Mouse (Mus musculus) WW6 (cell line): ENCODE results near the gene Fam72a.
A peak's percentile ranks its signal among the peaks of the same experiment; 100 is the strongest.

Experiments used
- DNase-seq: peaks from one replicate; pipeline ENCODE4 v3.0.0-alpha.2; 2013; ENCODE audit warnings: low read depth, low spot score

Gene Fam72a

GRCm38 (mm10) chr1:131527281-131528080, at the start of gene Fam72a, which contains the start of gene Srgap2:
Gene Fam72a, plus strand, starts transcription at chr1:131527903.
Gene Srgap2, minus strand, starts transcription at chr1:131527352.
- DNase-seq: peak; percentile 98

- no peak for DNase-seq
These were observed 48.9 kb upstream of the Fam72a start for GRCm38 (mm10) chr1:131478770-131479305.

DNA sequence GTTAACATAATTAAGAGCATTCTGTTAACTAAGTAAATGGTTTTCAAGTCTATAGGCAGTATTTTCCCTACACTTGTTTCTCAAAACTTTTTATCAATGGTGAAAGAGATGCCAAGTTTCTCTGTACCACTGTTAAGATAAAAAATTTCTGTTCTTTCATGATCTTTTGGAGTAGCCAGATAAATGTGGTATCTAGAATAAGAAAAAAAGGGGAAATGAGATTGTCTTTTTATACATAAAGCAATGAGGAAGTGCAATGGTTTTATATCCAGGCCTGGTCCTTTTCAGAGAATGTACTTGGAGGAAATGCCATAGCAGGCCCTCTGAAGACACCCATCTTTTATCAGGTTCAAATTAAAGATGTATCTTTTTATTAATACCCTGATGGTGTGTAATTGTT, 46.3 kb upstream of the Fam72a start:
- no peak for DNase-seq

DNA sequence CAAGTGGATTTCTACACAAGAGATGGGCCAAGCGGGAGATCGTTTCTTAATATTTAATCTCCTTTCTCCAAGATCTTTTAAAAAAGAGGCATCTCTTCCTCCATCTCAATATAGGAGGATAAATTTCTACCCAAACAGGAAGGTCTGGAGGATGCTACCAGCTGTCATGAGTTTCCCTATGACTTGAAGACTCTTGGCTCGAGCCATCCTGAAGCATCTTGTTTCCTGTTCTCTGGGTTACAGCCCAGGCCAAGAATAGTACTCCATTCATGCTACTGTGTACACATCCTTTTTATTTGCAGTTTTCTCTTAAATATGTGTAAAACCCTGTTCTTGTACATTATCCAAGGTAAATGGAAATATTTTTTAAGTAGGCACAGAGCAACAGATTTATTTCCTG, 45.5 kb upstream of the Fam72a start:
- DNase-seq: no peak

DNA sequence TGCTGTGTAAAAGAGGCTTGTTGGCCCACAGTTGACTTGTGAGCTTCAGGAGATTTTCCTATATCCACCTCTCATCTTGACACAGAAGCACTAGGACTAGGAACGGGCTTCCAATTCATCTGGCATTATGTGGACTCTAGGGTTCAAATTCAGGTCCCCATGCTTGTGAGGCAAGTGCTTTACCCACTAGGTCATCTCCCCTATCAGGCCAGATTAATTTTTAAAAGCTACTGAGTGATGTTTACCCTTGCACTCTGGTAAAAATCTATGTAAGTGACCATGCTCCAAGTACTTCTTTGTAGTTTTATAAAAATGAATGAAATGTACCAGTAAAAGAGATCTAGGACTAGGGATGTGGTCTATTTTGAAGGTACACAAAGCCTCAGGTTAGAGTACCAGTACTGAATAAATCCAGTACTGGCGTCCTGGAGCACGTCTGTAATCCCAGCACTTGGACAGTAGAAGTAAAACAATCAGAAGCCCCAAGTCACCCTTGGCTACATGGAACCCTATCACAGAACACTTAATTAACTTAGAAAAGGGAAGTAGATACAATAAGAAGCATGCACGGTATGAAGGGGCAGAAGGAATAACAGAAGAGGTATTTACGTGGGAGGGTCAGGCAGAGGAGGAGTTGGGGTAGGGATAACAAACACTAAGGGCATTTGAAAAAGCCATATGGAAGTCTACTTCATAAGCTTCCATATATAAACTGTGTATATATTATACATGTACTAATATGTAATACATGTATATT, 41.4 kb upstream of the Fam72a start:
- no peak for DNase-seq

- no peak for DNase-seq
These were observed 38.4 kb upstream of the Fam72a start for GRCm38 (mm10) chr1:131489312-131489711.

DNA sequence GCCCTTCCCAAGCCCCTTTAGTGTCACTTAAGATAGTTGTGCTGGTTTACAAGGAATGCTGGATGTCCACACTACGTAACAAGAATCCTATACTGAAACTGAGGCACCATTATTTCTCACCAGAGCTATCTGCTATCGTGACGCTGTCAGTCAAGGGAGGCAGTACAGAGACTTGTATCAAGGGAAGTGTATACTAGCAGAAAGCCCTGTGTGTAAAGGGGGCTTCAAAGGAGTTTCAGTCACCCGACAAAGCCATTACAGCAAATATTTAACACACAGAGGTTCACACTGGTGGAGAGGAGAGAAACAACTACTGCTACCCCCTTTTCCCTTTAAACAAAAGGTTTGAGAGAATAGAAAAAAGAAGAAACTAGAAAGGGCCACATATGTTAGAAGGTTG, 36.1 kb upstream of the Fam72a start:
- no peak for DNase-seq

- DNase-seq: no peak
These were observed 35.3 kb upstream of the Fam72a start for GRCm38 (mm10) chr1:131492360-131492759.

DNA sequence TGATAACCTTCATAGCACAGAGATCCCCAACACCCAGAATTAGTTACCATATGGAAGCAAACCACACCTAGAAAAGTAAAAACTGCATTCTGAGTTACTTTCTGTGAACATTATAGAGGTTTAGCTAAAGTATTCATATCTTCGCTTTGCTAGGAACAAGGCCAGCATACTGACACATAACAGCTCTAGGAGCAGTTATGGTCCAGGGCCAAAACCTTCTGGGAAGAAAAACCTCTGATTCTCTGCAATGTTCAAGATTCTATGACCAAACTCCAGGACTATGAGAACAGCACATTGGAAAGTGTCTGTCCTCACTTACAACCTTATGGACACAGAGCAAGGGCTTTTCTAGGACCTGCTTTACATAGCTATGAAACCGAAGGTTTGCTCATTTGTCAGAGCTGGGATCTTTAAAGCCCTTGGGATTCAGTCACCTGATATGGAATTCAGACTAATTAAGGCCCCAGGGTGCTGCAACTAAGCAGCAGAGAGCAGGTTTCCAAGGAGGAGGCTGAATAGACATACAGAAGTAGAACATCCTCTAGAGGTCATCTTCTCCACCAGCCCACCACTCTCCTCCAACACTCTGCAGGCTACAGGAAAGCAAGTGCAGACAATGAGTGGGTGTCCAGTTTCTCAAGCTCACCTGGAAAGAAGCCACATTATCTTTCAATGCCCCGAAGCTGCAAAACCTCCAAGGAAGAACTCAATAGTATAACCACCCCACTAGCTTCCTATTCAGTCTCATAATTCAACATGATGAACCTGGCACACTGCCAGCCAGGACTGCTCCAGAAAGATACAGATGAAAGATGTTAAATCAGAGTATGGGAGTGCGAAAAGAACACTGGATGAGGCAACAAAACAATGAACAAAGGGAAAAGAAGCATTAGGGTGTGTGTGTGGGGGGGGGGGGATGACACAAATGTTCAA, 33.5 kb upstream of the Fam72a start:
- no peak for DNase-seq

- DNase-seq: no peak
These were observed 29.5 kb upstream of the Fam72a start for GRCm38 (mm10) chr1:131498231-131498630.

GRCm38 (mm10) chr1:131501681-131502080, 26.0 kb upstream of the Fam72a start:
- no peak for DNase-seq

- no peak for DNase-seq
These were observed 16.6 kb upstream of the Fam72a start for GRCm38 (mm10) chr1:131511131-131511530.

DNA sequence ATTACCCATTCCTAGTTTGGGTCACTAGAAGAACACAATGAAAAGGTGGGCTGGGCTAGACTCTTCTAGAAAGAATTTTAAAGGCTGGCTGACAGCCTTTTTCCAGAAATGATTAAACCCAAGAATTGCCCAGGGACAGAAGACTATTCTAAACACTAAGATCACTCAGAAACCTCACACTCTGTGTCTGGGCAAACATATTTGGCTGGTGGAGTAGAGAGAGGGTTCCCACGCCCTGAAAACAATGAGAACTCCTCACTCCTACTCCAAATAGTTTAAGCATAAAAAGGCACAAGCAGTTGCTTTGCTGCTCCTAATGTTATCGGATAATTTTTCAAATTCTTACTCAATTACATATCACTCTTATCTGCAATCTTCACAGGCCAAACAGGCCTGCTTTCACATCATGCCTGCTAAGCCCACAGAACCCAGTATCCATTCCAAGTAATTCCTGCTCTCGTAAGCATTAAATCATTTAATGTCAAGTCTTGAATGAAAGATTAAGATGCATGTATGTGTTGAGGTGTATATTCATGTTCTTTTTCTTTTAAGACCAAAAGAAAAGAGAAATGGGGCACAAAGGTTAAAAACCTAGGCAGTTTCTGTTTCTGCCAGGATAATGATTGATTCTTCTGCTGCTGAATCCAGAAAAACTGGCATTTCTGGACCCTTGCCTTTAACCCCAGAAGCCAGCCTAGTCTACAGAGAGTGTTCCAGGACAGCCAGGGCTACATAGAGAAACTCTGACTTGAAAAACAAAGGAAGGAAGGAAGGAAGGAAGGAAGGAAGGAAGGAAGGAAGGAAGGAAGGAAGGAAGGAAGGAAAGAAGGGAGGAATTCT, 15.8 kb upstream of the Fam72a start:
- DNase-seq: no peak

DNA sequence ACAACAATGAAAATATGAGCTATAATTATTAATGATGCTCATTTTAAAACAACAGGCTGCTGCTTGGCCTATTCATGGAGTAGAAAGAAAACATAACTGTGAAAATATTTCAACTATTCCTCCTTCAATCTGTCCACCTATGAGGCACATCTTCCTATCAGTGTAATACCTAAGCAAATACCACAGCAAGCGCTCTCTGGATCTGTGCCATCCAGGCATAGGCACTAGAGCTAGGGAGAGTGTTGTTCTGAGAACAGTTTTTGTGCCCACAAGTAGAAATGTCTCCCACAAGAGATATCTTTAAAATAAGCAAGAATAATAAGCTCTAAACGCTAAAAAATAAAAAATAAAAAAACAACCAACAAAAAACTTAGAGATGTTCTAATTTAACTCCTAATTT, 14.6 kb upstream of the Fam72a start:
- DNase-seq: no peak

- no peak for DNase-seq
These were observed 13.5 kb upstream of the Fam72a start for GRCm38 (mm10) chr1:131514197-131514596.

DNA sequence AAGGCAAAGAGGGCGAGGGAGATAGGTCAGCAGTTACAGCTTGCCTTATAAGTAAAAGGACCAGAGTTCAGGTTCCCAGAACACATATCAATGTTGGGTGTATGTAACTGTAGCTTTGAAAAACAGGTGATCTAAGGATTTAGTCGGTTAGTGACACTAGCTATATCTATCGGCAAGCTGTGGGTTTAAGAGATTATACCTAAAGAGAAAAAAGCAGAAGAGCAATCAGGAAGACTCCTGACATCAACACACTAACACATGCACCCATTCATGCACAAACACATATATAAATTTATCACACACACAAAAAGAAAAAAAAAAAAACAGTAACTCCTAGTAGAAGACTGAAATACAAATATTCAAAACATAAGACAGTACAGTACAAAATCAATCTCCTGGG, 11.1 kb upstream of the Fam72a start:
- no peak for DNase-seq

DNA sequence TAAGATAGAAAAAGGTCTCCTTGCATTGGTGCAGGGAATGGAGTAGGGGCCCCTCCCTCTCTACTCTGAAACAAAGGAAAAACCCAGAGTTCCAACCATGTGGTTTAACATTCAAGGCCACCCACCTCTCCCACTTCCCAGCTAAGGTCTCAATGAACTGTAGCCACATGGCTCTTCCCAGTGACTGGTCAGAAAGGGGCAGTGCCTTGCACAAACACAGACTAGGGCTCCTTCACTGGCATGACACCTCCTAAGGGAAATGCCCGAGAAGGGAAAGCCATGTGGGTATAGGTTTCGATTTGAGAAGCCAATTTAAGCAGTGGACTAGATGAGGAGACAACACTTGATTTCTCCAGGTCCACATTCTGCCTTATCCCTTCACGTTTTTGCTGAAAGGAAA, 3.9 kb upstream of the Fam72a start:
- no peak for DNase-seq

DNA sequence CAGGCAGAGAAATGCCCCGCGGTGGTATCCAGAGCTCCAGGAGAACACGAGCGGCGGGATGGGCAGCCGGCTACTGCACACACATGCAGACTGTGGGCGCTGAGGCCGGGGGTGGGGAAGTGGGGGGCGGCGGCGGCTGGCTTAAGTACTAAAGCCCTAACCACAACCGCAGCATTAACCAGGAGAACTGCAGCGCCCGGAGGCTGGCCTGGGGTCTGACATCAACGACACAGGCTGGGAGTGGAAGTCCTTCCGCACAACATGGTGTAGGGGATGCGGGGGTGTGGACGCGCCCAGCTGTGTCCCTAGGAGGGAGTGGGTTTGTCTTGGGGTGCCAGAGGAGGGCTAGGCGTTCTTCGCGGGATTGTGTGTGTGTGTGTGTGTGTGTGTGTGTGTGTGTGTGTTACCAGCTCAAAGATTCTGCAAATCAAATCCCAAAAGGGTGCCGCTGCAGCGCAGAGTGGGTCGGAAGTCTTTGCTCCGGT, 2.6 kb upstream of the Fam72a start:
- no peak for DNase-seq

DNA sequence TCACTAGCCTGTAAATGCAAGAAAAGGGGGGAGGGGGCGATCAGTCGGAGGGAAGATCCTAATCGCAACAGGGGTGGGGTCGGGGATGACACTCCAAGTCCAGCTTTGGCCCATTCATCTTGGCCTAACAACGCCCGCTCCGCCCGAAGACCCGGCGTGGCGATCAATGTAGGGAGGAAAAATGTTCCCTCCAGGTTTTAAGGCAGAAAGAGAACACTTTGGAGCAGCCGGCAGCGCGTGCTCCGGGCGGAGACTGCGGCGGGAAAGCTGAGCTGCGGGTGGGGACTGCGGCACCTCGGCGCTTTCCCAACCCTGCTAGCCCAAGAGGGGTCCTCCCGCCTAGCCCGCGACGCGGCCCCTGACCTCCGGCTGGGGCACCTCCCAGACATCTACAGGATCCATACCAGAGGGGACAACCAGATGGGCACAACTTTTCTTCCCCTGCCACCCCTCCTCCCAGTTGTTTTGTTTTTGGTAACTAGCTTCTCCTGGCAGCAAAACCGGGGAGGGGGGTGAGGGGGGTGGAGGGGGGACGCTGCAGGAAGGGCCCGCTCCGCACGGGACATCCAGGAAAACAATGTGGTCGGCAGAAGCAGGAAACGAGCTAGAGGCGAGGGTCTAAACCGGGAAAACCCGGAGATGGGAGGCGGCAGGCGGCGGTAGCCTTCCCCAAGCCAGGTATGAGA, 2.0 kb upstream of the Fam72a start:
- no peak for DNase-seq
